ENCODE assay signal across 8 mouse cellular contexts in genomic region chr13:67844119-67844852, GRCm38 (mm10). TPM values are rescaled to one million over a fixed set of nuclear protein-coding genes. Genes with fewer than 3 reads are reported as not detected.
A peak's percentile ranks its signal among the peaks of the same experiment; 100 is the strongest.
DNase-seq lines count a peak whose midpoint lies in the region; ATAC-seq and TF ChIP-seq lines count a peak whose summit lies in the region.

No protein-coding gene starts in this region.

- intact Hi-C loops in gastrocnemius, postnatal 36 days (cut with DNase I), result loop anchor here (10.0 kb wide), 1 partner anchor 209 kb away; the partner anchor contains the start of genes Gm49345 and Zfp729a
- intact Hi-C loops in left cerebral cortex, postnatal 25 days (cut with DNase I), result loop anchor here (5.0 kb wide), 2 partner anchors 117 to 207 kb away; partner anchors contain the start of genes Gm49345, Zfp65 and Zfp729a

- H3K4me2 ChIP-seq in intestine, postnatal 0 days (replicated peaks; ENCODE audit: low read depth), result peak overlapping the region; percentile 64

- H3K9me3 ChIP-seq in intestine, postnatal 0 days (ENCODE audit: control insufficient read depth), result no peaks in the 10 kb centered on the region

- no peaks in the 10 kb centered on the region for H3K27me3 ChIP-seq in intestine, postnatal 0 days (replicated peaks; ENCODE audit: control insufficient read depth, insufficient read depth, low read length)

- 0 out of 2 replicates have a peak, but pooled peaks have one; percentile 5 for TF ChIP-seq CTCF in cortical plate, adult 2 months (IDR thresholded peaks at IDR 0.05; ENCODE audit: extremely low read depth, insufficient read depth, low read length)
- TF ChIP-seq CTCF in intestine, postnatal 0 days (IDR thresholded peaks at IDR 0.05; ENCODE audit: low read depth), result peak; percentile 81

- DNase-seq in 416B (ENCODE audit: low read depth) (peak; percentile 80), adipocyte (ENCODE audit: low spot score) (peak; percentile 76)
- DNase-seq in gastrocnemius, postnatal 36 days, result peak; percentile 4 to 15
- DNase-seq in left cerebral cortex, postnatal 25 days (ENCODE audit: low spot score in 2 of 2), result peak; percentile 71 to 72
- DNase-seq in mesoderm, embryonic 11.5 days (ENCODE audit: low read depth, low spot score), result peak; percentile 73
- DNase-seq in right cerebral cortex, postnatal 25 days, result peak; percentile 40

- H3K36me3 ChIP-seq in intestine, postnatal 0 days (ENCODE audit: control insufficient read depth, insufficient read depth), result no peaks in the 10 kb centered on the region

- H3K4me1 ChIP-seq in cortical plate, adult 2 months (ENCODE audit: control insufficient read depth, insufficient read depth, low read length), result peaks cover 4% of the 10 kb centered on the region; the same call in 1 of the 2 replicates
- no peaks in the 10 kb centered on the region for H3K4me1 ChIP-seq in intestine, postnatal 0 days (replicated peaks; ENCODE audit: control insufficient read depth, insufficient read depth, low read length)

- 0 out of 2 replicates have a peak overlapping the region, but pooled peaks have one; percentile 34 for H3K9ac ChIP-seq in intestine, postnatal 0 days (ENCODE audit: low read depth, low read length)

- no peak for TF ChIP-seq POLR2A in cortical plate, adult 2 months (IDR thresholded peaks at IDR 0.05; ENCODE audit: extremely low read depth, insufficient read depth, low read length)

- ATAC-seq in intestine, postnatal 0 days, result peak; percentile 65

- WGBS in intestine, postnatal 0 days, result under 1% methylated on average over 13 of the region's 19 CpGs

- peak overlapping the region; percentile 65 for H3K4me3 ChIP-seq in cortical plate, adult 2 months (ENCODE audit: insufficient read depth, low read length)
- H3K4me3 ChIP-seq in intestine, postnatal 0 days (ENCODE audit: low read depth, low read length), result peak overlapping the region; percentile 32

- no peak overlapping the region for H3K27ac ChIP-seq in cortical plate, adult 2 months (ENCODE audit: insufficient read depth, low read length)
- H3K27ac ChIP-seq in intestine, postnatal 0 days (ENCODE audit: low read depth, low read length), result no peak overlapping the region

RNA-seq across cellular contexts. Expression of gene Gm10037, which starts 13.4 kb away (rescaled TPM):
- polyA plus RNA-seq in cortical plate, adult 2 months (2012; rRNA removed), result 16.6 and 18.0 TPM in 2 replicates
- under 1 TPM in 1 of 2 experiments, not detected in 1; 0.92 TPM for total RNA-seq in gastrocnemius, postnatal 36 days (2021)
- 0.47 TPM in 1 of 2 replicates, not detected in the other for polyA plus RNA-seq in intestine, postnatal 0 days (2015; fragmentation: Nextera tagmentation; extraction: Ambion mirVana)
- total RNA-seq in left cerebral cortex, postnatal 25 days (2021), result 10 to 100 TPM; 11.8 to 12.8 TPM

RNA-seq across cellular contexts. Expression of gene BC048507, which starts 18.8 kb away (rescaled TPM):
- polyA plus RNA-seq in cortical plate, adult 2 months (2012; rRNA removed), result 0.21 TPM in 2 replicates
- not detected for total RNA-seq in gastrocnemius, postnatal 36 days (2021)
- not detected in 2 replicates for polyA plus RNA-seq in intestine, postnatal 0 days (2015; fragmentation: Nextera tagmentation; extraction: Ambion mirVana)
- total RNA-seq in left cerebral cortex, postnatal 25 days (2021), result not detected

RNA-seq across cellular contexts. Expression of gene Zfp273, which starts 30.7 kb away (rescaled TPM):
- 4.4 and 5.8 TPM in 2 replicates for polyA plus RNA-seq in cortical plate, adult 2 months (2012; rRNA removed)
- total RNA-seq in gastrocnemius, postnatal 36 days (2021), result 1 to 10 TPM; 1.2 to 1.5 TPM
- polyA plus RNA-seq in intestine, postnatal 0 days (2015; fragmentation: Nextera tagmentation; extraction: Ambion mirVana), result 2.3 and 2.8 TPM in 2 replicates
- 1 to 10 TPM; 6.7 TPM for total RNA-seq in left cerebral cortex, postnatal 25 days (2021)

Comparison
In these comparisons a context has a peak if more than half of its experiments do, and no peak if none do; other contexts are left out.
1. DNase-seq: peak in every context shown above with its lines; median percentile 80 in 416B; 76 in adipocyte; 73 in mesoderm, embryonic 11.5 days; 72 in left cerebral cortex, postnatal 25 days; 40 in right cerebral cortex, postnatal 25 days; 10 in gastrocnemius, postnatal 36 days.
2. RNA of gene Gm10037, which starts 13.4 kb away (total RNA-seq): 11.8 to 12.8 TPM in left cerebral cortex, postnatal 25 days; 0.92 TPM in gastrocnemius, postnatal 36 days; every median in the first group is over 4 times any median in the second.